Mouse (Mus musculus) stomach, postnatal 0 days (tissue): ENCODE data around the gene Anapc2. TPM values are rescaled to one million over a fixed set of nuclear protein-coding genes. Genes with fewer than 3 reads are reported as not detected.

Experiments
- ATAC-seq: fragments of 200-750 bp; cut with Nextera tagmentation; 2 replicates; pipeline ENCODE4 v1.8.0; 2017; ENCODE audit not compliant: low FRiP score, low TSS enrichment
- DNase-seq: peaks from one replicate; pipeline ENCODE4 v3.0.0-alpha.2; 2016; ENCODE audit warnings: low spot score
- H3K27ac ChIP-seq: fragments of 300-500 bp; sonication (generic); replicated peaks from 2 replicates; pipeline ENCODE4 v1.5.1; 2014; ENCODE audit warnings: mild to moderate bottlenecking, control low read depth
- H3K27me3 ChIP-seq: fragments of 300-500 bp; sonication (generic); 2 replicates; pipeline ENCODE4 v1.6.1; 2014; ENCODE audit warnings: low read length; ENCODE audit not compliant: control insufficient read depth, insufficient read depth
- H3K36me3 ChIP-seq: fragments of 300-500 bp; sonication (generic); 2 replicates; pipeline ENCODE4 v1.6.1; 2014; ENCODE audit warnings: low read length, mixed read lengths; ENCODE audit not compliant: control insufficient read depth, insufficient read depth
- H3K4me1 ChIP-seq: fragments of 300-500 bp; sonication (generic); replicated peaks from 2 replicates; pipeline ENCODE4 v1.6.1; 2014; ENCODE audit warnings: antibody characterized with exemption; ENCODE audit not compliant: control insufficient read depth, insufficient read depth
- H3K4me2 ChIP-seq: fragments of 300-500 bp; sonication (generic); replicated peaks from 2 replicates; pipeline ENCODE4 v1.6.1; 2014; ENCODE audit warnings: low read depth, mild to moderate bottlenecking, control low read depth, moderate library complexity
- H3K4me3 ChIP-seq: fragments of 300-500 bp; sonication (generic); 2 replicates; pipeline ENCODE4 v1.5.1; 2014; ENCODE audit warnings: low read depth, low read length, control low read depth
- H3K9ac ChIP-seq: fragments of 300-500 bp; sonication (generic); 2 replicates; pipeline ENCODE4 v1.6.1; 2014; ENCODE audit warnings: mild to moderate bottlenecking, low read length, control low read depth, mixed read lengths
- H3K9me3 ChIP-seq: fragments of 300-500 bp; sonication (generic); 2 replicates; pipeline ENCODE4 v1.6.1; 2016; ENCODE audit warnings: low read length; ENCODE audit not compliant: control insufficient read depth
- CTCF ChIP-seq: IDR thresholded peaks from 2 replicates; pipeline ENCODE4 v1.5.1; 2016; ENCODE audit warnings: antibody characterized with exemption, low read depth, mild to moderate bottlenecking, moderate library complexity
- EP300 ChIP-seq: optimal IDR thresholded peaks from 2 replicates; pipeline ENCODE3; 2016; ENCODE audit warnings: antibody characterized with exemption
- WGBS: fragments of 180-500 bp; shearing (Covaris S2); extraction: QIAGEN DNeasy Blood & Tissue Kit; methylation state at CpG from one replicate; pipeline ENCODE4 v1.1.7; 2014; 5-methylcytosine and 5-hydroxymethylcytosine counted together
- polyA plus RNA-seq: library from polyadenylated mRNA; unstranded; fragments of >200 nt; fragmentation: Nextera tagmentation; extraction: Ambion mirVana; gene quantifications from 2 replicates; pipeline ENCODE4 v1.2.1, GENCODE M21; 2015

Anapc2 gene
- polyA plus RNA-seq, 1 experiment from 2014 or later: 57.5 TPM

DNA sequence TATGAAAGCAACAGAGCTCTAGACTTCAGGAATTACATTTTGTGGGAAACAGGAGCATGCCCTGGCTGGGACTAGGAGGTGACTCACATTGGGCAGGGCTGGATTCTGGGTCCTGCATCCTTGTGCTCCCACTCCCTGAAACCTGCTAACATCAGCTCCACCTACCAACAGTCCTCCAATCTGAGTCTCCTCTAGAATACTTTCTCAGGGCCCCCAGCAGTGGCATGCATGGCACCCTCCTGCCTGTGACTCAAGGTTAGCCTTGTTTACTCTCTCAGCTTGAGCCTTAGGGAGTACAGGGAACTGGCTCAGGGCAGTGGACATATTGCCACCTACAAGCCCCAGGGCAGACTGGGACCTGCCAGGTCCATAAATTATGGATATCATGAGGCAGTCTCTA lies 34.2 kb upstream of the Anapc2 start:
- peak overlapping the region; percentile 11; the same call in 1 of the 2 replicates for H3K4me2 ChIP-seq
- TF ChIP-seq EP300 (no peak), CTCF (no peak)
- no peak overlapping the region for H3K9ac ChIP-seq
- peak overlapping the region; percentile 91 for H3K27ac ChIP-seq
- H3K9me3 ChIP-seq: no peaks in the 10 kb centered on the region
- H3K27me3 ChIP-seq: no peaks in the 10 kb centered on the region
- peak; percentile 69 for ATAC-seq
- H3K4me1 ChIP-seq: peaks cover 7% of the 10 kb centered on the region; the same call in 1 of the 2 replicates
- DNase-seq: peak; percentile 66
- H3K4me3 ChIP-seq: no peak overlapping the region
- no peaks in the 10 kb centered on the region for H3K36me3 ChIP-seq

DNA sequence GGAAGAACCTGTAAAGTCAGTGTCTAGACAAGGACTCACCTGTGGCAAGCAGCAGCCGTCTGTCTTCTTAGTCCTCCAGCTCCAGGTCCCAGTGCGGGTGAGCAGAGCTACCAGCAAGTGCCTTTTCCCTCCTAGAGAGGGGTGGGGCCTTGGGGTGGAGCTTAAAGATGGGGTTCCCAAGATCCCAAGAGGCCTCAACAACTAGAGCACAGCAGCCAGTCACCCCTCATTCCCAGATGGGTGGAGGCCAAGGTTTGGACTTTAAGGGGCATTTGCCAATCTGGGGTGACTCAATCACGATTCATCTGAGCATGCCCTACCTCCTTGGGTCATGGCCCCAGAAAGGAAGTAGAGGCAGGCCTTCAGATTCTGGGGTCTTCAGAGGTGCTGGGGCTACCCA lies 32.5 kb upstream of the Anapc2 start:
- H3K4me3 ChIP-seq: no peak overlapping the region
- 72% methylated on average over 3 of the region's 3 CpGs for WGBS
- no peak overlapping the region for H3K9ac ChIP-seq

DNA sequence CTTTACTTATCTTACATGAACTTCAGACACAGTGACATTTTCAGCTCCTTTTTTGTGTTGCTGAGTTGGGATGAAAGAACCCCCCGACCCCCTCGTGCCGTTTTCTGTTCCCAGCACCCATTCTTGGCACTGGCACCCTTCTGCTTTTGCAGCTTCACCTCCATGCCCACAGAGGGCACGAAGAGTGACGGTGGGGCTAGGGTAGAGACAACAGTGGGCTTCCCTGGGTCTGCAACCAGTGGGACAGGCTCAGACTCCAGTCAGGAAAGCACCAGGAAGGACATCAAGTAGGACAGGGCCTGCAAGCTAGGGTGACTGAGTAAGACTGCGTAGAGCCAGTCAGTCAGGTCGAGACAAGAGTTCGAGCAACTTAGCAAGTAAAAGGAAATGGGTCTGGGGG lies 32.0 kb upstream of the Anapc2 start:
- peaks cover 7% of the 10 kb centered on the region; the same call in 1 of the 2 replicates for H3K4me1 ChIP-seq
- H3K9me3 ChIP-seq: no peaks in the 10 kb centered on the region
- DNase-seq (no peak), ATAC-seq (no peak)
- peak overlapping the region; percentile 78 for H3K4me2 ChIP-seq
- H3K4me3 ChIP-seq: peak overlapping the region; percentile 23; the same call in 1 of the 2 replicates
- no peaks in the 10 kb centered on the region for H3K27me3 ChIP-seq
- H3K36me3 ChIP-seq: peaks cover 2% of the 10 kb centered on the region; the same call in 1 of the 2 replicates
- TF ChIP-seq EP300 (no peak), CTCF (no peak)
- WGBS: 50% methylated on average over 8 of the region's 8 CpGs
- H3K27ac ChIP-seq: peak overlapping the region; percentile 91
- peak overlapping the region; percentile 45; the same call in 1 of the 2 replicates for H3K9ac ChIP-seq

More for the DNA sequence above, 32.5 kb upstream of the Anapc2 start:
- Histone ChIP-seq H3K4me2 (peak overlapping the region; percentile 29; the same call in 1 of the 2 replicates), H3K27ac (peak overlapping the region; percentile 91), H3K9me3 (no peaks in the 10 kb centered on the region), H3K4me1 (peaks cover 7% of the 10 kb centered on the region; the same call in 1 of the 2 replicates), H3K27me3 (no peaks in the 10 kb centered on the region), H3K36me3 (no peaks in the 10 kb centered on the region)
- DNase-seq (peak; percentile 38), ATAC-seq (no peak)
- TF ChIP-seq EP300: no peak
- no peak for TF ChIP-seq CTCF

DNA sequence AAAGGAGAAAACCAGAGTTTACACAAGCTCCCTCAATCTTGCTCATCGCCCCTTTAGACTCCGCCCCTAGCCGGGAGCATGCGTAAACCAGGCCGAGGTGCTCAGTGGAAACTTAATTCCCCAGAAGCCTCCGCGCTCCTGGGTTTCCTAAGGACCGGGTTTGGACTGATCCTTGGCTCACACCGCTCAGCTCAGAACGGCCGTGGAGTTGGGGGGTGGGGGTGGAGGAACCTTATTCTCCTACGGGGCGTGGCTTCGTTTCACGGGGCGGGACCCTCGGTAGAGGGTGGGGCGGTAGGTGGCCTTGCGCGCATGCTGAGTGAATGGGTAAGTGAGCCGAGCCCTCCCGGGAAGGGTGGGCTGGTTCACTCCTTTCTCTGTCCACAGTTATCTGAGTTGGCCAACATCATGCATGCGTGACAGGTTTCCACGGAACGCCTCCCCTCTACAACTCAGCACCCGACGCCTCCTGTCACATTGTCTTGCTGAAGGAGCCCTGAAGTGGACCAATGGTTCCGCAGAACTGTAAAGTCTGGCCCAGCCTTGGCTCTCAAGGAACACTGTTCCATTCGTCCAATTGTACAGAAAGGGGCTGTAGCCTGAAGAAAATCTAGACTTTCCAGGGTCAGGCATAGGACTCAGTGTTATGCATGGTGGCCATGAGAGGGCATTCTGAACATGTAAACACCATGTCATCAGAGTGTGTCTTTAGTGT lies 31.4 kb upstream of the Anapc2 start:
- ATAC-seq: peak; percentile 66
- peak overlapping the region; percentile 91 for H3K27ac ChIP-seq
- no peak for TF ChIP-seq EP300
- no peak for TF ChIP-seq CTCF
- peak overlapping the region; percentile 23 for H3K4me3 ChIP-seq
- H3K4me1 ChIP-seq: peaks cover 7% of the 10 kb centered on the region; the same call in 1 of the 2 replicates
- H3K9ac ChIP-seq: peak overlapping the region; percentile 45; the same call in 1 of the 2 replicates
- no peaks in the 10 kb centered on the region for H3K9me3 ChIP-seq
- H3K36me3 ChIP-seq: peaks cover 2% of the 10 kb centered on the region; the same call in 1 of the 2 replicates
- H3K27me3 ChIP-seq: no peaks in the 10 kb centered on the region
- DNase-seq: peak; percentile 85
- H3K4me2 ChIP-seq: peak overlapping the region; percentile 78
- 1% methylated on average over 29 of the region's 29 CpGs for WGBS

DNA sequence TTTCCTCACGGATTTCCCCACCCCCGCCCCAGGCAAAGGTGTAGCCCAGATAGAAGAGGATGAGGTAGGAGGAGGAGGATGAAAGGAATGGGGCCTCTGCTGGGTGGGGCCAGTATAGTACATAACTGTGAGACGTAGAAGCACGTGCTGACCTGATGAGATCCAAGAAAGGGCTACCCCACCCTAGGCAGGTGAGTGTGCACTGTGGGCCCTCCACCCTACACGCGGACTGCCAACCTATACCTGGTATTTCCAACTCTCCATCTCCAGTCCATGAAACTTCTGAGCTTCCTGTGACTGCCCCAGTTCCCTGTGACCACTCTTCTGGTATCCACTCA lies 30.9 kb upstream of the Anapc2 start:
- 15% methylated on average over 6 of the region's 6 CpGs for WGBS
- Histone ChIP-seq H3K9ac (peak overlapping the region; percentile 69; the same call in 1 of the 2 replicates), H3K9me3 (no peaks in the 10 kb centered on the region), H3K36me3 (peaks cover 2% of the 10 kb centered on the region; the same call in 1 of the 2 replicates), H3K4me1 (peaks cover 7% of the 10 kb centered on the region; the same call in 1 of the 2 replicates), H3K4me3 (peak overlapping the region; percentile 45; the same call in 1 of the 2 replicates), H3K4me2 (peak overlapping the region; percentile 78), H3K27me3 (no peaks in the 10 kb centered on the region), H3K27ac (peak overlapping the region; percentile 91)
- TF ChIP-seq EP300 (no peak), CTCF (no peak)
- DNase-seq: peak; percentile 66
- peak; percentile 54 for ATAC-seq

DNA sequence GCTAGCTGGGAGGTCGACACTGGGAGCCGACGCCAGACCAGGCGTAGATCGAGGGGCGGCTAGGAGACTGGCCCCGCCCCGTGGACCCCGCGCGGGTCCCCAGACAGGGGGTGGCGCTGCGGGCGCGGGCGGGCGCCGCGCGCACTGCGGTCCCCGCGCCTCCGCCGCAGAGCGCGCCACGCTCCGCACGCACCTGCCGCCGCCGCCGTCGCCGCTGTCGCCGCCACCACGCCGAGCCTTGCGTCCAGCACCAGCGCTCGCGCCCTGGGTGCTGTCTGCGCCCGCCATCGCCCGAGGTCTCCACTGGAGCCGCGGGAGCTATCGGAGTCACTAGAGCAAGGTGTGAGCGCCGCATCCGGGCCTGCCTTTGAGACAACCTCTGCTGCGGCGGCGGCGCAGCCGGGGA lies 30.2 kb upstream of the Anapc2 start, which contains the start of the genes Rnf208 and Cysrt1:
Gene Rnf208 (plus strand): TSS at position 155 of the 406 bp plus-strand sequence.
Gene Cysrt1 (minus strand): TSS at position 352 of the 406 bp plus-strand sequence.
- Histone ChIP-seq H3K4me3 (peak within 1 kb of the TSS; percentile 45), H3K4me2 (peak within 1 kb of the TSS; percentile 78), H3K4me1 (peaks cover 7% of the 10 kb centered on the region), H3K9me3 (no peaks in the 10 kb centered on the region), H3K27me3 (no peaks in the 10 kb centered on the region), H3K27ac (peak within 1 kb of the TSS; percentile 91), H3K36me3 (peaks cover 2% of the 10 kb centered on the region; the same call in 1 of the 2 replicates), H3K9ac (peak within 1 kb of the TSS; percentile 69)
- no peak for ATAC-seq
- TF ChIP-seq EP300 (no peak), CTCF (no peak)
- peak; percentile 56 for DNase-seq
- under 1% methylated on average over 38 of the region's 59 CpGs for WGBS
